Mouse (Mus musculus): ENCODE measurements around the gene Rps6ka1. TPM values are rescaled to one million over a fixed set of nuclear protein-coding genes. Genes with fewer than 3 reads are reported as not detected.
"Not testable (repeated sequence)": the region's sequence is repeated elsewhere in the genome, so short reads cannot be mapped to it uniquely, and the experiment has no call there.

Gene Rps6ka1
- total RNA-seq (2021): 10 to 100 TPM; 18.2 TPM
- long read RNA-seq, transcript Rps6ka1-202 (22 exons, 3,135 nt): major isoform, 6 of 9 reads
- long read RNA-seq, partial matches to known transcripts: 1 of 9 reads
- long read RNA-seq, other reads (novel, unspliced or antisense): 1 of 9 reads

- peak; percentile 64 to 79 for DNase-seq (ENCODE audit: low spot score in 2 of 2)
Observed at GRCm38 (mm10) chr4:133887672-133888453, at the start of gene Rps6ka1. Gene Rps6ka1, minus strand, starts transcription at chr4:133887797.

- DNase-seq (ENCODE audit: low spot score in 2 of 2): no peak
Observed at GRCm38 (mm10) chr4:133931785-133932184, 44.2 kb upstream of the Rps6ka1 start.

- no peak for DNase-seq (ENCODE audit: low spot score in 2 of 2)
Observed at GRCm38 (mm10) chr4:133931349-133931748, 43.8 kb upstream of the Rps6ka1 start.

- no peak for DNase-seq (ENCODE audit: low spot score in 2 of 2)
Observed at GRCm38 (mm10) chr4:133929278-133929670, 41.7 kb upstream of the Rps6ka1 start.

- DNase-seq (ENCODE audit: low spot score in 2 of 2): no peak
Observed at GRCm38 (mm10) chr4:133928576-133929277, 41.1 kb upstream of the Rps6ka1 start.

GRCm38 (mm10) chr4:133925204-133925603 is 37.6 kb upstream of the Rps6ka1 start:
- DNase-seq (ENCODE audit: low spot score in 2 of 2): no peak

GRCm38 (mm10) chr4:133923743-133924142 is 36.1 kb upstream of the Rps6ka1 start:
- no peak for DNase-seq (ENCODE audit: low spot score in 2 of 2)

- DNase-seq (ENCODE audit: low spot score in 2 of 2): peak in 1 of 2 experiments; percentile 32
Observed at GRCm38 (mm10) chr4:133918093-133918825, 30.7 kb upstream of the Rps6ka1 start.

- DNase-seq (ENCODE audit: low spot score in 2 of 2): no peak
Observed at GRCm38 (mm10) chr4:133911983-133912382, 24.4 kb upstream of the Rps6ka1 start.

GRCm38 (mm10) chr4:133910236-133911211 is 22.9 kb upstream of the Rps6ka1 start:
- peak; percentile 97 to 98 for DNase-seq (ENCODE audit: low spot score in 2 of 2)

GRCm38 (mm10) chr4:133908051-133908450 is 20.5 kb upstream of the Rps6ka1 start:
- DNase-seq (ENCODE audit: low spot score in 2 of 2): no peak

GRCm38 (mm10) chr4:133907086-133907485 is 19.5 kb upstream of the Rps6ka1 start:
- DNase-seq (ENCODE audit: low spot score in 2 of 2): no peak

GRCm38 (mm10) chr4:133906336-133906735 is 18.7 kb upstream of the Rps6ka1 start:
- not testable (repeated sequence) for DNase-seq (ENCODE audit: low spot score in 2 of 2)

- no peak for DNase-seq (ENCODE audit: low spot score in 2 of 2)
Observed at GRCm38 (mm10) chr4:133905167-133905566, 17.6 kb upstream of the Rps6ka1 start.

GRCm38 (mm10) chr4:133904326-133904725 is 16.7 kb upstream of the Rps6ka1 start:
- DNase-seq (ENCODE audit: low spot score in 2 of 2): no peak

- no peak for DNase-seq (ENCODE audit: low spot score in 2 of 2)
Observed at GRCm38 (mm10) chr4:133903372-133903771, 15.8 kb upstream of the Rps6ka1 start.

GRCm38 (mm10) chr4:133902510-133902909 is 14.9 kb upstream of the Rps6ka1 start:
- no peak for DNase-seq (ENCODE audit: low spot score in 2 of 2)

GRCm38 (mm10) chr4:133900887-133901286 is 13.3 kb upstream of the Rps6ka1 start:
- no peak for DNase-seq (ENCODE audit: low spot score in 2 of 2)

GRCm38 (mm10) chr4:133900352-133900751 is 12.8 kb upstream of the Rps6ka1 start:
- DNase-seq (ENCODE audit: low spot score in 2 of 2): no peak

- no peak for DNase-seq (ENCODE audit: low spot score in 2 of 2)
Observed at GRCm38 (mm10) chr4:133899241-133899800, 11.7 kb upstream of the Rps6ka1 start.

Data from layer of hippocampus, postnatal 10 days (tissue).